Mouse (Mus musculus): ENCODE measurements at regions not wholly inside any gene's neighbourhood (a gene's known extent, or its start where the extent isn't known, plus 50 kb on each side); places are given as distances from the start of the nearest gene placed in this dataset.

GRCm38 (mm10) chr6:141027353-141027752 is 221.7 kb upstream of the Pde3a start:
- no peaks in the 10 kb centered on the region for H3K9me3 ChIP-seq (ENCODE audit: control insufficient read depth, low read length)
- H3K27ac ChIP-seq (ENCODE audit: low read depth, low read length): no peak overlapping the region
- H3K36me3 ChIP-seq (ENCODE audit: control insufficient read depth, insufficient read depth, low read length): no peaks in the 10 kb centered on the region
- DNase-seq (ENCODE audit: low spot score) (no peak), ATAC-seq (ENCODE audit: insufficient read depth, low FRiP score, low TSS enrichment) (no peak)
- 73% methylated on average over 4 of the region's 4 CpGs for WGBS
- H3K9ac ChIP-seq (ENCODE audit: low read length): no peak overlapping the region
- no peak overlapping the region for H3K4me3 ChIP-seq (ENCODE audit: low read depth, low read length)
- H3K27me3 ChIP-seq (ENCODE audit: control insufficient read depth, insufficient read depth, low read length): no peaks in the 10 kb centered on the region
- H3K4me1 ChIP-seq (ENCODE audit: control insufficient read depth, insufficient read depth, low read length): no peaks in the 10 kb centered on the region
- H3K4me2 ChIP-seq (ENCODE audit: low read depth): no peak overlapping the region

GRCm38 (mm10) chr6:141027787-141028186 is 221.3 kb upstream of the Pde3a start:
- Histone ChIP-seq H3K4me3 (ENCODE audit: low read depth, low read length) (no peak overlapping the region), H3K27me3 (ENCODE audit: control insufficient read depth, insufficient read depth, low read length) (no peaks in the 10 kb centered on the region), H3K9me3 (ENCODE audit: control insufficient read depth, low read length) (no peaks in the 10 kb centered on the region), H3K36me3 (ENCODE audit: control insufficient read depth, insufficient read depth, low read length) (no peaks in the 10 kb centered on the region), H3K4me1 (ENCODE audit: control insufficient read depth, insufficient read depth, low read length) (no peaks in the 10 kb centered on the region), H3K4me2 (ENCODE audit: low read depth) (no peak overlapping the region), H3K9ac (ENCODE audit: low read length) (no peak overlapping the region), H3K27ac (ENCODE audit: low read depth, low read length) (no peak overlapping the region)
- WGBS: 82% methylated on average over 5 of the region's 5 CpGs
- DNase-seq (ENCODE audit: low spot score): no peak
- no peak for ATAC-seq (ENCODE audit: insufficient read depth, low FRiP score, low TSS enrichment)

- Histone ChIP-seq H3K36me3 (ENCODE audit: control insufficient read depth, insufficient read depth, low read length) (no peaks in the 10 kb centered on the region), H3K4me3 (ENCODE audit: low read depth, low read length) (no peak overlapping the region), H3K9me3 (ENCODE audit: control insufficient read depth, low read length) (no peaks in the 10 kb centered on the region), H3K27ac (ENCODE audit: low read depth, low read length) (no peak overlapping the region), H3K9ac (ENCODE audit: low read length) (no peak overlapping the region), H3K4me1 (ENCODE audit: control insufficient read depth, insufficient read depth, low read length) (no peaks in the 10 kb centered on the region), H3K4me2 (ENCODE audit: low read depth) (no peak overlapping the region), H3K27me3 (ENCODE audit: control insufficient read depth, insufficient read depth, low read length) (no peaks in the 10 kb centered on the region)
- DNase-seq (ENCODE audit: low spot score): no peak
- 81% methylated on average over 5 of the region's 5 CpGs for WGBS
- no peak for ATAC-seq (ENCODE audit: insufficient read depth, low FRiP score, low TSS enrichment)
Observed at GRCm38 (mm10) chr6:141034824-141035223, 214.2 kb upstream of the Pde3a start.

- no peak for DNase-seq (ENCODE audit: low spot score)
- Histone ChIP-seq H3K36me3 (ENCODE audit: control insufficient read depth, insufficient read depth, low read length) (no peaks in the 10 kb centered on the region), H3K4me2 (ENCODE audit: low read depth) (no peak overlapping the region), H3K9me3 (ENCODE audit: control insufficient read depth, low read length) (no peaks in the 10 kb centered on the region), H3K27ac (ENCODE audit: low read depth, low read length) (no peak overlapping the region), H3K9ac (ENCODE audit: low read length) (no peak overlapping the region), H3K27me3 (ENCODE audit: control insufficient read depth, insufficient read depth, low read length) (no peaks in the 10 kb centered on the region), H3K4me3 (ENCODE audit: low read depth, low read length) (no peak overlapping the region), H3K4me1 (ENCODE audit: control insufficient read depth, insufficient read depth, low read length) (no peaks in the 10 kb centered on the region)
- 70% methylated on average over 5 of the region's 5 CpGs for WGBS
- no peak for ATAC-seq (ENCODE audit: insufficient read depth, low FRiP score, low TSS enrichment)
Observed at GRCm38 (mm10) chr6:141041358-141041757, 207.7 kb upstream of the Pde3a start.

GRCm38 (mm10) chr6:141041781-141042625 is 207.1 kb upstream of the Pde3a start:
- no peaks in the 10 kb centered on the region for H3K27me3 ChIP-seq (ENCODE audit: control insufficient read depth, insufficient read depth, low read length)
- no peak overlapping the region for H3K9ac ChIP-seq (ENCODE audit: low read length)
- ATAC-seq (ENCODE audit: insufficient read depth, low FRiP score, low TSS enrichment) (no peak), DNase-seq (ENCODE audit: low spot score) (no peak)
- 87% methylated on average over 16 of the region's 16 CpGs for WGBS
- H3K4me1 ChIP-seq (ENCODE audit: control insufficient read depth, insufficient read depth, low read length): no peaks in the 10 kb centered on the region
- no peaks in the 10 kb centered on the region for H3K36me3 ChIP-seq (ENCODE audit: control insufficient read depth, insufficient read depth, low read length)
- H3K4me2 ChIP-seq (ENCODE audit: low read depth): no peak overlapping the region
- no peak overlapping the region for H3K4me3 ChIP-seq (ENCODE audit: low read depth, low read length)
- no peaks in the 10 kb centered on the region for H3K9me3 ChIP-seq (ENCODE audit: control insufficient read depth, low read length)
- H3K27ac ChIP-seq (ENCODE audit: low read depth, low read length): no peak overlapping the region

- 81% methylated on average over 2 of the region's 2 CpGs for WGBS
- no peak overlapping the region for H3K4me3 ChIP-seq (ENCODE audit: low read depth, low read length)
Observed at GRCm38 (mm10) chr6:141048271-141048670, 200.8 kb upstream of the Pde3a start.

GRCm38 (mm10) chr6:141050038-141050684 is 198.9 kb upstream of the Pde3a start:
- Histone ChIP-seq H3K4me3 (ENCODE audit: low read depth, low read length) (no peak overlapping the region), H3K27ac (ENCODE audit: low read depth, low read length) (no peak overlapping the region), H3K9me3 (ENCODE audit: control insufficient read depth, low read length) (no peaks in the 10 kb centered on the region), H3K36me3 (ENCODE audit: control insufficient read depth, insufficient read depth, low read length) (no peaks in the 10 kb centered on the region), H3K9ac (ENCODE audit: low read length) (no peak overlapping the region), H3K27me3 (ENCODE audit: control insufficient read depth, insufficient read depth, low read length) (no peaks in the 10 kb centered on the region), H3K4me2 (ENCODE audit: low read depth) (no peak overlapping the region), H3K4me1 (ENCODE audit: control insufficient read depth, insufficient read depth, low read length) (no peaks in the 10 kb centered on the region)
- DNase-seq (ENCODE audit: low spot score): no peak
- ATAC-seq (ENCODE audit: insufficient read depth, low FRiP score, low TSS enrichment): no peak
- WGBS: 73% methylated on average over 11 of the region's 11 CpGs

More at GRCm38 (mm10) chr6:141048271-141048670, 200.8 kb upstream of the Pde3a start:
- ATAC-seq (ENCODE audit: insufficient read depth, low FRiP score, low TSS enrichment) (no peak), DNase-seq (ENCODE audit: low spot score) (no peak)
- H3K27me3 ChIP-seq (ENCODE audit: control insufficient read depth, insufficient read depth, low read length): no peaks in the 10 kb centered on the region
- H3K9me3 ChIP-seq (ENCODE audit: control insufficient read depth, low read length): no peaks in the 10 kb centered on the region
- H3K9ac ChIP-seq (ENCODE audit: low read length): no peak overlapping the region
- H3K4me2 ChIP-seq (ENCODE audit: low read depth): no peak overlapping the region
- H3K4me1 ChIP-seq (ENCODE audit: control insufficient read depth, insufficient read depth, low read length): no peaks in the 10 kb centered on the region
- H3K27ac ChIP-seq (ENCODE audit: low read depth, low read length): no peak overlapping the region
- H3K36me3 ChIP-seq (ENCODE audit: control insufficient read depth, insufficient read depth, low read length): no peaks in the 10 kb centered on the region

GRCm38 (mm10) chr6:141054026-141054425 is 195.0 kb upstream of the Pde3a start:
- Histone ChIP-seq H3K36me3 (ENCODE audit: control insufficient read depth, insufficient read depth, low read length) (no peaks in the 10 kb centered on the region), H3K9ac (ENCODE audit: low read length) (no peak overlapping the region), H3K4me1 (ENCODE audit: control insufficient read depth, insufficient read depth, low read length) (no peaks in the 10 kb centered on the region), H3K9me3 (ENCODE audit: control insufficient read depth, low read length) (no peaks in the 10 kb centered on the region), H3K4me3 (ENCODE audit: low read depth, low read length) (no peak overlapping the region), H3K27ac (ENCODE audit: low read depth, low read length) (no peak overlapping the region), H3K4me2 (ENCODE audit: low read depth) (no peak overlapping the region), H3K27me3 (ENCODE audit: control insufficient read depth, insufficient read depth, low read length) (no peaks in the 10 kb centered on the region)
- no peak for DNase-seq (ENCODE audit: low spot score)
- WGBS: 86% methylated on average over 7 of the region's 7 CpGs
- ATAC-seq (ENCODE audit: insufficient read depth, low FRiP score, low TSS enrichment): no peak
